Mouse (Mus musculus): ENCODE data around the gene Skap1.

The Skap1 gene

GRCm38 (mm10) chr11:96631521-96631920, 167.1 kb downstream of the Skap1 start:
- DNase-seq: no peak

GRCm38 (mm10) chr11:96637927-96638326, 173.5 kb downstream of the Skap1 start:
- DNase-seq: no peak

GRCm38 (mm10) chr11:96639805-96640204, 175.4 kb downstream of the Skap1 start:
- no peak for DNase-seq

DNA sequence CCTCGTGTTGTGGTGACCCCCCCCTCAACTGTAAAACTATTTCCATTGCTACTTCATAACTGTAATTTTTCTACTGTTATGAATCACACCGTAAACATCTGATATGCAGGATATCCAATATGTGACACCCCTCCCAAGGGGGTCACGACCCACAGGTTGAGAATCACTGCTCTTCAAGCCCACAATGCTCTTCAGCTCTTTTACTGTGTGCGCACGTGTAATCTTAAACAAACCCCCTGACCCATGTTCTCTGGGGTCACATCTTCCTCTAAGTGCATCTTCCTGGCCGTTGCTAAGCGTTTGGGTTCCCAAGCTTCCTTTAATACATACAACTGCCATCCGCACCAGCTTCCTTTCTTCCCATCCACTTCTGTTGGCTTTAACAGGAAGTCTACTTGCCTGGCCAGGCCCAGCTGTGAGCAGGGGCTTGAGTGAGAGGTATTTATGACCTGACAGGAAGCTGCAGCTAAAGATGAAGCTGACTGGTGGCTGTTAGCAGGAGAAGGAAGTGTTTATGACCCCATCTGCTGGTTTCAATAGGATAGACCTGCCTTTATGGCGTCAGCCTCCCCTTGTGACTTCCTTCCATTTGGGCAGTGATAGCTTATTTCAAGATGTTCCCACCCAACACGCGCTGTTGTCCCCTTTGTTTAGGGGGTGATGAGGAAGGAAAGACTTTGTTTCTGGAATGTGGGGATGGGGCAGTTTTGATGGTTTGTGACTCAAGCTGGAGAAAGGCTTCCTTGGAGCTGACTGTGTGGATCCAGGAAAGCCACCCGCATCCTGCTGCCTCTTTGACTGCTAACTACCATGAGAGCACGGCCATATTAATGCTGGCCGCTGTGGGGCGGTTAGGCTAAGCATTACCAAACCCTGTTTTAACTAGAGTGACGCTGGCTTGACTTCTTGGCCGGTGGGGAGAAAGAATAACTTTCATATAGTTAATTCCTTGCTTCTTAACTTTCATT, 178.1 kb downstream of the Skap1 start:
- DNase-seq: no peak

DNA sequence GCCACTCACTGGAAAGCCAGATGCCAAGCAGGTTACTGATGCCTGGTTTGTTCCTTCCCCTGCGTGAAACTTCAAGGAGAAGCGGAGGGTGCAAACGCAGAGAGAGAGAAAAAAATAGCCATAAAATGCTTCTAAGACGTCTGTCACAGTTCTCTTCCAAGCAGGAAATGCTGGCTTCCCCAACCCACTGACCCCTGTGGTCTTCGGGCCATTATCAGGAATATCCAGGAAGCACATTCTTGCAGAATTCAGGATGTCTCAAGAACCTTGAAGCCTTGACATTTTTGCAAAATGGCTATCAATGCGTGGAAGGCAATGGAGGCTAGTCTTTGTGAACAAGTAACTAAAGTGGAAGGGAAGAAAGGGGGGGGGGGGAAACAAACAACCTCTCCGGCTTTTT, 180.6 kb downstream of the Skap1 start:
- DNase-seq: no peak

DNA sequence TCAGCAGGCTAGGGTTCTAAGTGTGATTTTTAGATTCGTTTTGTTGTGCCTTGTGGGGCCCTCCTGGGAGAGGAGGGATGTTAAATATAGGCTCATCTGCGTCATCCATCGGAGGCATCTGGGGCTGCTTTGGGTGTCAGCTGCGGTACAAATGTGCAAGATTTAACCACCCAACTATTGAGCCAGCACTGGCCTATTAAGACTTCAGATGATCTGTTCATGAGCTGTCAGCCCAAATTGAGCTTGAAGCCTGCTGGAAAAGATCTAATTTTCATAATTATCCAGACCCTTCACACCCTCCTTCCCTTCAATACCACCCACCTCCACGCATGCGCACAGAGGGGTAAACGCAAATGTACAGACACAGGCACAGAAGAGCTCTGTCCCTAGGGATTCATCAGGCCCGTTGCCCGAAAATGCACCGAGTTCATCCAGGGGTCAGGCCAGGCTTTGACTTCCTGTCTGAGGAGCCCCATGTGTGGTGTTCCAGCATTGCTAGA, 181.2 kb downstream of the Skap1 start:
- no peak for DNase-seq

DNA sequence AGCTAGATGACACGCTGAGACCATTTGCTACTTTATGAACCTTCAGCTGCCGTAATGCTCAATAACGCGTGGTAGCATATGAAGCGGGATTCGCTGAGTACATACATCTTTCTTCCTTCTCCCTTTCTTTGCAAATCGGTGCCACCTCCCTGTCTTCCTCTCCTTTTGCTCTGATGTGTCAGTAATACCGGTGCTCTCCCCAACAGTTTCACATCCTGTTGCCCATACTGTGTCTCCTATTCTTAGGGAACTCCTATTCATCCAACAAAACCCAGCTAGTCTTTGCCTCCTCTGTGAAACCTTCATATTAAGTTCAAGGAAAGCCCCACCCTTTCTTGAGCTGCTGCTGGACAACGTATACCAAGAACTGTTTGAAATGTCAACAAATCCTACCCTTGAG, 187.5 kb downstream of the Skap1 start:
- no peak for DNase-seq

DNA sequence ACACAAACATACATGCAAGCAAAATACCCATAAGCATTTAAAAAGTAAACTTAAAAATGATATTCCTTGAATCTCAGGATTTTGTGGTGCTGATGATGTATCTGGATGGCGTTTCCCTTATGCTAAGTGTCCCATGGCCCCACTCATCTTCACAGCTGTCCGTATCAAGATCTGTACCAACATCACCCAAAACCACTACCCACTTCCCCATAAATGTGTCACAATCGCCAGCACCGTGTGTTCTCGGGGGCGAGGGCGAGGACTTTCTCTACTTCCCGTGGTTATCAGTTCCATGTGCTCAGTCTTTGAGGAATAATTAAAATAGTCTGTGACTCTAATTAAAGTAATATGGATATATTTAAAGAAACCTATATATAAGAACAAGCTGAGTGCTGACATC, 189.5 kb downstream of the Skap1 start:
- DNase-seq: no peak

- DNase-seq: no peak
These were observed 194.0 kb downstream of the Skap1 start for GRCm38 (mm10) chr11:96658420-96658819.

DNA sequence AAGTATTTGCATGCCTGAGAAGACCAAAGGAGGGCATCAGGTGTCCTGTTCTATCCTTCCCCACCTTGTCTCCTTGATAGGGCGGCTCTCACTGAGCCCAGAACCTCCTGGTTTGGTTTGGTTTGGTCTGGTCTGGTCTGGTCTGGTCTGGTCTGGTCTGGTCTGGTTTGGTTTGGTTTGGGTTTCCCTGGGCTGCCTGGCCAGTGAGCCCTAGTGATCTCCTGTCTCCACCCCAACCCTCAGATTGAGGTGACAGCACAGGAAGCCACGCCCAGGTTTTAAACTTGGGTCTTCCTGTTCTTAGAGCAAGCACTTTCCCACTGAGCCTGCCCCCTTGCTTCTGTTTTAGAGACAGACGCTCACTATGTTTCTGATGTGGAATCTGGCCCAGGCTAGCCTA, 202.5 kb downstream of the Skap1 start:
- DNase-seq: no peak

GRCm38 (mm10) chr11:96668367-96668766, 204.0 kb downstream of the Skap1 start:
- no peak for DNase-seq

DNA sequence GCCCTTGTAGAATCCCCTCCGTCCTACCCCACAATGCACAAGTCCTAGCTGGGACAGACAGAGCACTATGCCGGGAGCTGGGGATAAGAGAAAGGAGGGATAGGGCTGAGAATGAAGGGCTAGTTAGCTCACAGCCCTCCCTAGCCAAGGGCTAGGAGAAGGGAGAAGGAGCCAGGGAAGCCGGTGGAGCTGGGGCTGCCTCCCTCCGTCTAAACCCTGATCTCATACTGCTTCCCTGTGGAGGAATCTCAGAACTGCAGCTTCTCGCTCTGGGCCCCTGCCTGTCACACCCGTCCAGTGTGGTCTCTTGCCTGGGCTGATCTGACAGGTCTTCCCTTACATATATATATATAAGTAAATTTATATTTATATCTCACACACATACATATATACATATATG, 209.4 kb downstream of the Skap1 start:
- no peak for DNase-seq

GRCm38 (mm10) chr11:96674786-96675365, 210.5 kb downstream of the Skap1 start:
- no peak for DNase-seq

DNA sequence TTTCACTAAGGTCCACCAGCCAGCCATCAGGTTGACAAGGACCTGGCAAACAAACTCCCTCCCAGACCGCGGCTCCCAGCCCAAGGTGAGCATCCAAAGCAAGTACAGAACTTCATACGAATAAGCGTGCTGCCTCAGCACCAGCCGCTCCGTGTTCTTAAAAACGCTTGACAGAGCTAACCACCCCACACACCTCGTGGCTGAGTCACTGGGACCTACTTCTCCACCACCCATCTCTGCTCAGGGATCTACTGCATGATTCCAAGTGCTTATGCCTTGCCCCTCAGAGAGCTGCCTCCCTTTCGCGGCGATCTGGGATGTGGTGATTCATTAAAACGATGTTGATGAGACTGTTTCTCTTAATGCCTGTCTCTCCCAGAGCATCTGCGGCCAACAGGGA, 213.6 kb downstream of the Skap1 start:
- no peak for DNase-seq

GRCm38 (mm10) chr11:96679026-96679425, 214.6 kb downstream of the Skap1 start:
- DNase-seq: no peak

DNA sequence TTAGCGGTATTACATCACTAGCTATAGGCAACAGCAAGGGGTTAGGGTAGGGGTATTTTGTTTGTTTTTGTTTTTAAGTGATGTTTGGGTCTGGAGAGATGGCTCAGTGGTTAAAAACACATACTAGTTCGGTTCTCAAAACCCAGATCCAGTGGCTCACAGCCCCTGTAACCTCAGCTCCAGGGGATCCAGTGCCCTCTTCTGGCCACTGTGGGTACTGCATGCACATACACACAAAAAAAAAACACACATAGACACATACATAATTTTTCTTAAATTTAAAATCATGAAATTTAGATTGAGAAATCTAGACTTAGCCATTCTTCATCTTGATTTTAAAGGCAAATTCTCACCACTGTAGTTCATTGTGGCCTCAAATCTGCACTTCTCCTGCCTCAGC, 221.0 kb downstream of the Skap1 start:
- no peak for DNase-seq

DNA sequence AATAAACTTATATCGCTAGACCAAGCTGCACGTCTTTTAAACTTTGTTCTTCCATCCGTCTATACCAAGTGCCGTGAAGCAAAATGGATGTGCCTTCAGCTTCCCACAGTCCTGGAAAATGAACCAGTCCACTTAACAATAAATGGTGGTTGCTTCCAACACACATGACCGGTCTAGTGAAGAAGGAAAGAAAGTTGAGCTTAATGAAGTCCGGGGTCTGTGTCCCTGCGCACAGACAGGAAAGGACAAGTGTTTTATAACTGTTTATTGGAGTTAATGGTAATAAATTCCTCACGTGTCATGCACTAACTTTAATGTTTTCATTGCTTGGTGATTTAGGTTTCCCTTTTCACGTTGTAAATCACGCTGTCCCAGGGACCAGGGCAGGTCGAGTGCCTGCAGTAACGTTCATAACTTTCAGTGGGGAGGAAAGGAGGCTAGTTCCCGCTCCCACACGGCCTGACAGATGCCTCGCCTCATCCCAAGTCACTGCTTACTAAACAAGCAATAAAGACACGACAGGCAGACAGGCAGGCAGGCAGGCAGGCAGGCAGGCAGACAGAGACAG, 222.4 kb downstream of the Skap1 start:
- DNase-seq: no peak

- no peak for DNase-seq
These were observed 227.9 kb downstream of the Skap1 start for GRCm38 (mm10) chr11:96692250-96692649.

GRCm38 (mm10) chr11:96693360-96693759, 229.0 kb downstream of the Skap1 start:
- no peak for DNase-seq

GRCm38 (mm10) chr11:96694774-96695173, 230.4 kb downstream of the Skap1 start:
- DNase-seq: no peak

DNA sequence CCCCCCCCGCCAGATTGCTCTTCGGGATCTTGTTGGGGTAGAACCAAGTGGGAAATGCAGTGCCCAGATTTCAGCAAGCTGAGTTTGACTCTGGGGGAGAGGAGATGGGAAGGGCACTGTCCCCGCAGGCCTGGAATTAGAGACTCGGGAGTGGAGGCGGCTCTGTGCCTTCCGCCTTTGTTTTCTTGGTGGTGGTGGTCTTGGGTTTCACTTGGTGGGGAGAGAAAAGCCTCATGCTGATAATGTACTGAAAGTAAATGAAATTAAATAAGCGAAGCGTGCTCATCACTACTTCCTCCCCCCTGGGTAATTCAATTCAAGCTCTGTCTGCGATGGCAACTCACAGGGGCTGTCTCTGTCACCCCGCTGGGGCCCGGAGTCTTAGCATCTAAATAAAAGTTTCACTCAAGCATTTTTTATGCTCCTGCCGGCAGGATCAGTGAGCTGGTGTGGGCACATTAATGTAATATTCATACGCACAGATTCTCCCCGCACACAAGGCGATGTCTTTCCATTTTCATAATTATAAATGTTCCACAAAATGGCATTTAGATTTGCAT, 231.9 kb downstream of the Skap1 start:
- DNase-seq: no peak

- no peak for DNase-seq
These were observed 232.6 kb downstream of the Skap1 start for GRCm38 (mm10) chr11:96696842-96697455.

- no peak for DNase-seq
These were observed 233.1 kb downstream of the Skap1 start for GRCm38 (mm10) chr11:96697467-96697866.
